Mouse (Mus musculus): Measurements from ENCODE around the gene Hook2. TPM values are rescaled to one million over a fixed set of nuclear protein-coding genes. Genes with fewer than 3 reads are reported as not detected.
A peak's percentile ranks its signal among the peaks of the same experiment; 100 is the strongest.

Gene Hook2
- total RNA-seq, 2 experiments from 2014 or later = 1.6 to 2.0 TPM

GRCm38 (mm10) chr8:84985049-84985683 is 5.2 kb upstream of the Hook2 start:
- intact Hi-C loops (cut with DNase I) = no loop called here
- DNase-seq = no peak

GRCm38 (mm10) chr8:84985684-84986378 is 4.6 kb upstream of the Hook2 start:
- peak; percentile 88 to 89 for DNase-seq
- intact Hi-C loops (cut with DNase I) = no loop called here

- intact Hi-C loops (cut with DNase I) = no loop called here
- no peak for DNase-seq
Observed at GRCm38 (mm10) chr8:84986379-84986945, 3.9 kb upstream of the Hook2 start.

- intact Hi-C loops (cut with DNase I) = no loop called here
- DNase-seq = no peak
Observed at GRCm38 (mm10) chr8:84987388-84987787, 3.0 kb upstream of the Hook2 start.

GRCm38 (mm10) chr8:84987903-84988302 is 2.5 kb upstream of the Hook2 start:
- DNase-seq = peak; percentile 63 to 68
- intact Hi-C loops (cut with DNase I) = no loop called here

GRCm38 (mm10) chr8:84989311-84989731 is 1.1 kb upstream of the Hook2 start:
- DNase-seq = peak; percentile 60 to 61
- intact Hi-C loops (cut with DNase I) = loop anchor here (1.0 kb wide), 1 partner anchor 14 kb away; no protein-coding TSS in a partner anchor

- intact Hi-C loops (cut with DNase I) = loop anchor here (1.0 kb wide), 1 partner anchor 15 kb away; no protein-coding TSS in a partner anchor
- DNase-seq = peak; percentile 94 to 97
Observed at GRCm38 (mm10) chr8:84989810-84990209, 593 bp upstream of the Hook2 start.

- intact Hi-C loops (cut with DNase I) = no loop called here
- DNase-seq = no peak
Observed at GRCm38 (mm10) chr8:84990836-84991235, 433 bp downstream of the Hook2 start.

- intact Hi-C loops (cut with DNase I) = no loop called here
- no peak for DNase-seq
Observed at GRCm38 (mm10) chr8:84994375-84994774, 4.0 kb downstream of the Hook2 start.

- intact Hi-C loops (cut with DNase I) = no loop called here
- no peak for DNase-seq
Observed at GRCm38 (mm10) chr8:84995680-84996079, 5.3 kb downstream of the Hook2 start.

- no peak for DNase-seq
- intact Hi-C loops (cut with DNase I) = no loop called here
Observed at GRCm38 (mm10) chr8:84996978-84997377, 6.6 kb downstream of the Hook2 start.

- intact Hi-C loops (cut with DNase I) = loop anchor here (2.0 kb wide), 1 partner anchor 69 kb away; no protein-coding TSS in a partner anchor
- DNase-seq = peak; percentile 91 to 95
Observed at GRCm38 (mm10) chr8:84997649-84998295, 7.4 kb downstream of the Hook2 start.

- peak; percentile 42 to 66 for DNase-seq
- intact Hi-C loops (cut with DNase I) = no loop called here
Observed at GRCm38 (mm10) chr8:85007686-85008085, 17.3 kb downstream of the Hook2 start.

- intact Hi-C loops (cut with DNase I) = no loop called here
- no peak for DNase-seq
Observed at GRCm38 (mm10) chr8:85011242-85011641, 20.8 kb downstream of the Hook2 start.

- intact Hi-C loops (cut with DNase I) = no loop called here
- DNase-seq = peak; percentile 58 to 68
Observed at GRCm38 (mm10) chr8:85013230-85013840, 22.9 kb downstream of the Hook2 start.

- intact Hi-C loops (cut with DNase I) = no loop called here
- DNase-seq = no peak
Observed at GRCm38 (mm10) chr8:85014431-85014830, 24.0 kb downstream of the Hook2 start, which contains the start of gene Best2. TSS of gene Best2 (minus strand) at chr8:85014531.

- intact Hi-C loops (cut with DNase I) = no loop called here
- no peak for DNase-seq
Observed at GRCm38 (mm10) chr8:85016724-85017123, 26.3 kb downstream of the Hook2 start.

GRCm38 (mm10) chr8:85017209-85017608 is 26.8 kb downstream of the Hook2 start:
- no peak for DNase-seq
- intact Hi-C loops (cut with DNase I) = no loop called here

GRCm38 (mm10) chr8:85021514-85022055 is 31.2 kb downstream of the Hook2 start:
- DNase-seq = no peak
- intact Hi-C loops (cut with DNase I) = no loop called here

- intact Hi-C loops (cut with DNase I) = no loop called here
- DNase-seq = no peak
Observed at GRCm38 (mm10) chr8:85023846-85024245, 33.4 kb downstream of the Hook2 start.
